Mouse (Mus musculus) MEL (cell line): ENCODE data around the gene Mcm3. TPM values are rescaled to one million over a fixed set of nuclear protein-coding genes. Genes with fewer than 3 reads are reported as not detected.

ENCODE experiments used
- DNase-seq: peaks from one replicate; pipeline ENCODE4 v3.0.0; 2011; ENCODE audit warnings: low read depth, low spot score
- H3K27ac ChIP-seq: 2 replicates; pipeline ENCODE4 v1.5.1; 2012; ENCODE audit warnings: low read depth, mild to moderate bottlenecking, control low read depth, low read length, moderate library complexity; ENCODE audit not compliant: control insufficient read depth
- H3K27me3 ChIP-seq, 2 experiments: fragments of 150-350 bp in 1 of 2; sonication (generic) in 1 of 2; 2 replicates each; pipeline ENCODE4 v1.6.1; 2012; ENCODE audit warnings: low read length in 2 of 2, mild to moderate bottlenecking in 2 of 2, improper control_type of control experiment in 1 of 2, moderate library complexity in 1 of 2; ENCODE audit not compliant: insufficient read depth in 2 of 2, control insufficient read depth in 1 of 2
- H3K36me3 ChIP-seq, 2 experiments: 2 replicates each; pipeline ENCODE4 v1.6.1; 2012 to 2014; ENCODE audit warnings: low read length in 2 of 2, improper control_type of control experiment in 1 of 2, inconsistent platforms in 1 of 2, mild to moderate bottlenecking in 1 of 2; ENCODE audit not compliant: insufficient read depth in 2 of 2, control insufficient read depth in 1 of 2
- H3K4me1 ChIP-seq, 2 experiments: fragments of 150-350 bp in 1 of 2; sonication (generic) in 1 of 2; 2 replicates each; pipeline ENCODE4 v1.6.1; 2012; ENCODE audit warnings: low read length in 2 of 2, improper control_type of control experiment in 1 of 2, mild to moderate bottlenecking in 1 of 2; ENCODE audit not compliant: insufficient read depth in 2 of 2, control insufficient read depth in 1 of 2
- H3K4me3 ChIP-seq, 2 experiments: fragments of 150-350 bp in 1 of 2; sonication (generic) in 1 of 2; 2 replicates each; pipeline ENCODE4 v1.5.1; 2012; ENCODE audit warnings: low read depth in 2 of 2, low read length in 2 of 2, mild to moderate bottlenecking in 2 of 2, moderate library complexity in 2 of 2, control low read depth in 1 of 2, improper control_type of control experiment in 1 of 2; ENCODE audit not compliant: control insufficient read depth in 1 of 2, insufficient read depth in 1 of 2
- H3K79me2 ChIP-seq: 2 replicates; pipeline ENCODE4 v1.6.1; 2012; ENCODE audit warnings: mild to moderate bottlenecking, low read length, moderate library complexity; ENCODE audit not compliant: control insufficient read depth, poor library complexity, insufficient read depth
- H3K9ac ChIP-seq: 2 replicates; pipeline ENCODE4 v1.6.1; 2012; ENCODE audit warnings: low read depth, mild to moderate bottlenecking, control low read depth, low read length, moderate library complexity; ENCODE audit not compliant: control insufficient read depth, poor library complexity, severe bottlenecking
- H3K9me3 ChIP-seq: fragments of 150-350 bp; sonication (generic); replicated peaks from 2 replicates; pipeline ENCODE4 v1.6.1; 2012; ENCODE audit warnings: mild to moderate bottlenecking, low read length, improper control_type of control experiment, moderate library complexity; ENCODE audit not compliant: insufficient read depth
- CHD1 ChIP-seq: IDR thresholded peaks from 2 replicates; pipeline ENCODE4 v1.6.1; 2012; ENCODE audit warnings: low read depth, mild to moderate bottlenecking, inconsistent platforms, low read length, improper control_type of control experiment
- CHD2 ChIP-seq: IDR thresholded peaks from 2 replicates; pipeline ENCODE4 v1.6.1; 2011; ENCODE audit warnings: low read length, improper control_type of control experiment
- CTCF ChIP-seq, 3 experiments: IDR thresholded peaks in 2 of 3; conservative IDR thresholded peaks in 1 of 3; 2 replicates each; pipeline ENCODE4 v1.5.1; 2011 to 2012; ENCODE audit warnings: low read length in 3 of 3, low read depth in 2 of 3, mild to moderate bottlenecking in 2 of 3, improper control_type of control experiment in 1 of 3, inconsistent platforms in 1 of 3, mixed read lengths in 1 of 3, moderate library complexity in 1 of 3; ENCODE audit not compliant: control insufficient read depth in 1 of 3, insufficient read depth in 1 of 3, poor library complexity in 1 of 3, severe bottlenecking in 1 of 3
- E2F4 ChIP-seq: IDR thresholded peaks from 2 replicates; pipeline ENCODE4 v1.6.1; 2011; ENCODE audit warnings: low read depth, low read length, improper control_type of control experiment, borderline replicate concordance
- ELF1 ChIP-seq: IDR thresholded peaks from 2 replicates; pipeline ENCODE4 v1.6.1; 2014; ENCODE audit warnings: low read depth, mild to moderate bottlenecking, inconsistent platforms, low read length, improper control_type of control experiment, moderate library complexity
- EP300 ChIP-seq, 2 experiments: IDR thresholded peaks; 2 replicates each; pipeline ENCODE4 v1.6.1; 2011; ENCODE audit warnings: improper control_type of control experiment in 2 of 2, low read length in 2 of 2, low read depth in 1 of 2, mild to moderate bottlenecking in 1 of 2
- ETS1 ChIP-seq: IDR thresholded peaks from 2 replicates; pipeline ENCODE4 v1.6.1; 2012; ENCODE audit warnings: low read depth, mild to moderate bottlenecking, inconsistent platforms, low read length, improper control_type of control experiment, moderate library complexity
- GATA1 ChIP-seq: IDR thresholded peaks from 2 replicates; pipeline ENCODE4 v1.6.1; 2011; ENCODE audit warnings: low read depth, low read length, improper control_type of control experiment
- JUND ChIP-seq: IDR thresholded peaks from 2 replicates; pipeline ENCODE4 v1.6.1; 2011; ENCODE audit warnings: low read depth, mild to moderate bottlenecking, improper control_type of control experiment, low read length
- KAT2A ChIP-seq: conservative IDR thresholded peaks from 2 replicates; pipeline ENCODE4 v1.6.1; 2012; ENCODE audit warnings: low read depth, low read length, improper control_type of control experiment, inconsistent platforms
- MAFK ChIP-seq: IDR thresholded peaks from 2 replicates; pipeline ENCODE4 v1.6.1; 2011; ENCODE audit warnings: low read depth, mild to moderate bottlenecking, low read length, improper control_type of control experiment, borderline replicate concordance
- MAX ChIP-seq: IDR thresholded peaks from 2 replicates; pipeline ENCODE4 v1.6.1; 2011; ENCODE audit warnings: low read length, improper control_type of control experiment
- MXI1 ChIP-seq: IDR thresholded peaks from 2 replicates; pipeline ENCODE4 v1.6.1; 2011; ENCODE audit warnings: mild to moderate bottlenecking, low read depth, low read length, improper control_type of control experiment
- MYB ChIP-seq: IDR thresholded peaks from 2 replicates; pipeline ENCODE4 v1.6.1; 2011; ENCODE audit warnings: mild to moderate bottlenecking, low read depth, low read length, improper control_type of control experiment
- MYC ChIP-seq: IDR thresholded peaks from 2 replicates; pipeline ENCODE4 v1.6.1; 2011; ENCODE audit warnings: low read depth, mild to moderate bottlenecking, low read length, improper control_type of control experiment, moderate library complexity
- NELFE ChIP-seq: IDR thresholded peaks from 2 replicates; pipeline ENCODE4 v1.6.1; 2011; ENCODE audit warnings: low read depth, low read length, improper control_type of control experiment
- NRF1 ChIP-seq: IDR thresholded peaks from 2 replicates; pipeline ENCODE4 v1.6.1; 2014; ENCODE audit warnings: low read depth, mild to moderate bottlenecking, inconsistent platforms, low read length, improper control_type of control experiment, moderate library complexity; ENCODE audit not compliant: poor library complexity, insufficient read depth, severe bottlenecking
- POLR2AphosphoS5 ChIP-seq: IDR thresholded peaks from 2 replicates; pipeline ENCODE4 v1.6.1; 2012; ENCODE audit warnings: low read depth, borderline replicate concordance, mild to moderate bottlenecking, inconsistent platforms, low read length, moderate library complexity, mixed read lengths
- RAD21 ChIP-seq: IDR thresholded peaks from 2 replicates; pipeline ENCODE4 v1.6.1; 2011; ENCODE audit warnings: mild to moderate bottlenecking, low read depth, low read length, improper control_type of control experiment
- SIN3A ChIP-seq: IDR thresholded peaks from 2 replicates; pipeline ENCODE4 v1.6.1; 2012; ENCODE audit warnings: low read length, improper control_type of control experiment, inconsistent platforms
- SMC3 ChIP-seq: IDR thresholded peaks from 2 replicates; pipeline ENCODE4 v1.6.1; 2011; ENCODE audit warnings: low read depth, low read length, improper control_type of control experiment
- TBP ChIP-seq: IDR thresholded peaks from 2 replicates; pipeline ENCODE4 v1.8.0; 2011; ENCODE audit warnings: low read depth, low read length, improper control_type of control experiment
- USF2 ChIP-seq, 2 experiments: IDR thresholded peaks; 2 replicates each; pipeline ENCODE4 v1.6.1; 2011 to 2012; ENCODE audit warnings: improper control_type of control experiment in 2 of 2, low read length in 2 of 2, borderline replicate concordance in 1 of 2, inconsistent platforms in 1 of 2, low read depth in 1 of 2, mild to moderate bottlenecking in 1 of 2; ENCODE audit not compliant: insufficient read depth in 1 of 2
- ZC3H11A ChIP-seq: IDR thresholded peaks from 2 replicates; pipeline ENCODE4 v1.6.1; 2012; ENCODE audit warnings: low read depth, mild to moderate bottlenecking, inconsistent platforms, low read length, improper control_type of control experiment
- ZKSCAN1 ChIP-seq: IDR thresholded peaks from 2 replicates; pipeline ENCODE4 v1.6.1; 2012; ENCODE audit warnings: low read depth, mild to moderate bottlenecking, inconsistent platforms, low read length, improper control_type of control experiment, moderate library complexity
- ZMIZ1 ChIP-seq: IDR thresholded peaks from 2 replicates; pipeline ENCODE4 v1.6.1; 2012; ENCODE audit warnings: low read depth, mild to moderate bottlenecking, inconsistent platforms, low read length, improper control_type of control experiment, moderate library complexity
- polyA plus RNA-seq, 2 experiments: library from polyadenylated mRNA; stranded (reverse) in 1 of 2; unstranded in 1 of 2; fragments of >175 nt in 1 of 2; fragments of >200 nt in 1 of 2; gene quantifications; 2 replicates each; pipeline versions ENCODE4 v1.2.1 to v1.2.4; 2012; ENCODE audit warnings: low replicate concordance in 2 of 2, low read depth in 1 of 2; ENCODE audit not compliant: insufficient read length in 2 of 2, insufficient read depth in 1 of 2, missing spikeins in 1 of 2
- total RNA-seq: library from RNA; depleted of rRNA; stranded (reverse); fragments of 300-350 nt; gene quantifications from 2 replicates; pipeline ENCODE4 v1.2.3, GENCODE M21; 2012

Mcm3 gene
- total and polyA plus RNA-seq, 3 experiments: 189 to 267 (median 204) TPM

DNA sequence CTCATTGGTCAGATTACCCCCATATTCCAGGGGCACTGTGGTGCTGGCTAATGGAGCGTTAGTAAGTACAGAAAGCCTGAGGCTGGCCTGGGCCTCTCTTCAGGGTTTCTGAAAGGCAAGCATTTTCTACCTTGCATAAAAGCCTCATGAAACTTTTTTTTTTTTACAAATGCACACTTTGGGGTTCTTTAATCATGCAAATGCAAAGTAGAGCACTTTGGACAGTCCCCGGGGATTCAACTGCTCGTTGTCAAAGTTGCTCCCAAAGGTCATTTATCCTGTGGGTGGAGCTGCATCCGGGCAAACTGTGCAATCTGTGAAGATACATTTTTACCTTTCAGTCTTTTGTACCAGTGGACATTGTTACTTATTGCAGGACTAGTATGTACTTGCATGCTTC, 58.7 kb downstream of the Mcm3 start:
- no peaks in the 10 kb centered on the region for H3K36me3 ChIP-seq
- no peaks in the 10 kb centered on the region for H3K79me2 ChIP-seq
- DNase-seq: no peak
- no peak overlapping the region for H3K27ac ChIP-seq
- H3K4me3 ChIP-seq: no peak overlapping the region
- H3K27me3 ChIP-seq: no peaks in the 10 kb centered on the region; a peak in 1 of 4 replicates
- TF ChIP-seq MXI1: no peak
- H3K9ac ChIP-seq: no peak overlapping the region
- H3K4me1 ChIP-seq: no peaks in the 10 kb centered on the region
- no peaks in the 10 kb centered on the region for H3K9me3 ChIP-seq

GRCm38 (mm10) chr1:20760331-20760730, 59.8 kb downstream of the Mcm3 start:
- Histone ChIP-seq H3K9ac (no peak overlapping the region), H3K4me3 (no peak overlapping the region), H3K27ac (no peak overlapping the region), H3K36me3 (no peaks in the 10 kb centered on the region)
- TF ChIP-seq SMC3: no peak
- no peak for TF ChIP-seq USF2 (IDR thresholded peaks at IDR 0.05; ENCODE audit: borderline replicate concordance in 1 of 2, insufficient read depth in 1 of 2, low read depth in 1 of 2, low read length in 2 of 2)
- TF ChIP-seq MAFK: no peak
- no peak for TF ChIP-seq SIN3A
- no peak for TF ChIP-seq CHD1
- no peak for TF ChIP-seq KAT2A
- TF ChIP-seq ZKSCAN1: no peak
- no peak for TF ChIP-seq CTCF (IDR thresholded peaks at IDR 0.05 in 2 of 3, conservative IDR thresholded peaks at IDR 0.05 in 1 of 3; ENCODE audit: control insufficient read depth in 1 of 3, insufficient read depth in 1 of 3, low read depth in 2 of 3, low read length in 3 of 3, poor library complexity in 1 of 3, severe bottlenecking in 1 of 3)
- TF ChIP-seq E2F4: no peak
- no peak for TF ChIP-seq POLR2AphosphoS5
- TF ChIP-seq ETS1: no peak
- TF ChIP-seq MYC: no peak
- TF ChIP-seq ELF1: no peak
- TF ChIP-seq MYB: no peak
- TF ChIP-seq, all 39 proteins: peak for 0
- Histone ChIP-seq H3K27me3 (no peaks in the 10 kb centered on the region), H3K79me2 (no peaks in the 10 kb centered on the region), H3K4me1 (no peaks in the 10 kb centered on the region), H3K9me3 (no peaks in the 10 kb centered on the region)
- DNase-seq: no peak

- H3K4me3 ChIP-seq: no peak overlapping the region
- DNase-seq: no peak
- H3K36me3 ChIP-seq: no peaks in the 10 kb centered on the region
- H3K27ac ChIP-seq: no peak overlapping the region
- H3K4me1 ChIP-seq: no peaks in the 10 kb centered on the region
- H3K27me3 ChIP-seq: no peaks in the 10 kb centered on the region
- TF ChIP-seq CTCF (IDR thresholded peaks at IDR 0.05 in 2 of 3, conservative IDR thresholded peaks at IDR 0.05 in 1 of 3; ENCODE audit: control insufficient read depth in 1 of 3, insufficient read depth in 1 of 3, low read depth in 2 of 3, low read length in 3 of 3, poor library complexity in 1 of 3, severe bottlenecking in 1 of 3) (no peak), NELFE (no peak), JUND (no peak), ZC3H11A (no peak), ZMIZ1 (no peak), SMC3 (no peak), TBP (no peak), MAFK (no peak), NRF1 (no peak), CHD2 (no peak), RAD21 (no peak), POLR2AphosphoS5 (no peak), MYC (no peak), EP300 (IDR thresholded peaks at IDR 0.05; ENCODE audit: low read depth in 1 of 2, low read length in 2 of 2) (no peak), MAX (no peak), GATA1 (no peak), ELF1 (no peak), MXI1 (no peak), ETS1 (no peak)
- H3K9me3 ChIP-seq: no peaks in the 10 kb centered on the region
- H3K9ac ChIP-seq: no peak overlapping the region
- no peaks in the 10 kb centered on the region for H3K79me2 ChIP-seq
Measured at GRCm38 (mm10) chr1:20759799-20760198, 60.3 kb downstream of the Mcm3 start.
